Mouse (Mus musculus) frontal cortex, postnatal 25 days (tissue): ENCODE measurements around the gene Accs.

Experiments
- DNase-seq, 2 experiments: peaks; one replicate each; pipeline ENCODE4 v3.0.0; 2022; ENCODE audit warnings: low spot score in 2 of 2

Gene Accs

DNA sequence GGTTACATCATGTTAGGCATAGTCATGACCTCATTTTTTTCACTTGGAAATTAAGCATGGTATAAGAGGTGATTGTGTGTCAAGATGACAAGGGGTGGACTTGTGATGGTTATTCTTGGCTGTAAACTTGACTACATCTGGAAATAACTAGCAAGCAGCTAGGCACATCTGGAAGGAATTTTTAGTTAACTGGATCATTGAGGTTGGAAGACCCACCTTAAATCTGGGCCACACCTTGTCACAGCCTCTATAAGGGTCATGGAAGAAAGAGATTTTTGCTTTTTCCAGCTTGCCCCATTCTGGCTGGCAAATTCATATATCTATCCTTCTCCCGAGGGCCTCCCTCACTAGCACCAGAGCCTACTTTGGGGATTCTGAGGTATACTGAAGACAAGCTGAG, 1.6 kb upstream of the Accs start:
- DNase-seq: no peak

DNA sequence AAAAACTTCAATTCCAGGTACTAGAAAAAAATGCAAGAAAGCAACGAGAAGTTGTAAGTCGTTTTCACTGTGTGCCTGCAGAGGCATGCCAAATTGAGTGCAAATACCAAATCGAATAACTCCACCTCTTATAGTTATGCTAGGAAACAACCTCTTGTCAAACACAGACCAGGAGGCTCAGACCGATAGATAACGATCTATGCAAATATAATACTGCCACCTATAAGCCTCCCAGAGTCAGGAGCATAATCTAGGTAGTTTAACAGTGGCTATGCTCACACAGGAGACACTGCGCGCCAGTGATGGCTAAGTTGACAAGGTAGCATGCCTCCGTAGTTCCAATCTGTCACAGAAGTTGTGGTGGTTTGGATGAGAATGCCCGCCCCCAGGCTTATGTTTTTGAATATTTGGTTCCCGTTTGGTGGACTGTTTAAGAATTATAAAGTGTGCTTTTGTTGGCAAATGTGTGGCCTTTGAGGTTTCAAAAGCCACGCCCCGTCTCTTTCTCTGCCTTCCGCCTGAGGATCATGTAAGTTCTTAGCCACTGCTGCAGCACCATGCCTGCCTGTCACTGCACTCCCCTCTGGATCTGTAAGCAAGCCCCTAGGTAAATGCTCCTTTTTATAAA, 688 bp upstream of the Accs start:
- DNase-seq: no peak

DNA sequence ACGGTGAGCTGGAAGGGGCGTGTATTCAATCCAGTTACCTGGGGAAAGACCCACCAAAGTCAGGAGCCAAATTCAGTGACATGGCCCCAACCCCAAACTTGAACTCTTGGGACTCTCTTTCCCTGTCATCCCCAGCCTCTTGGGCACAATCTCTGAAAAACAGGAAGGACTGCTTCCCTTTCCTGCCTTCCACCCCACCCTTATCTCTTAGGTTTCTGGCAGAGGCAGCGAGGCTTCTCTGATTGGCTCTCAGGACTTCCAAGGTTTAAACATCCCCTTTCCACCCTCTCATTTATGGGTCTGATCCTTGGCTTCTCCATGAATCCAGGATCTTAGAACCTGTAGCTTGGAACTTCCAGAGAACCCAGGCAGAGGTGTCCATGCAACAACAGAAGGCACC, 8.4 kb downstream of the Accs start:
- no peak for DNase-seq

DNA sequence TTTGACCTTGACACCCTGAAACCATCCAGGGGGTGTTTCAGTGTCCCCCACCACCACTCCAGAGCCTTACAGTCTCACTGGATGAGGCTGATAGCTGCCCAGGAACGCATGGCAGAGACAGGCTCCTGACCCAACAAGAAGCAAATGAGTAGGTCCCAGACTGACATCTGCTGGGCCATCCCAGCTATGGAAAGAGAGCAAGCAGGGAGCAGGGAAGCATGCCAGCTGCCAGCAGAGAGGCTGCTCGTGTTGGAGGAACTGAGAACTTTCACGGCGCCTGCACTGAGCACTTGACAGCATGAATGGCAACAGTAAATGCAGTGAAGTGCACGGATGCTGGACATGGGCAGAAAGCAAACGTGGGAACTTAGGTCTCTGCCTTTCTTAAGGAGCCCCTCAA, 9.6 kb downstream of the Accs start:
- no peak for DNase-seq

GRCm38 (mm10) chr2:93838931-93839330, 10.8 kb downstream of the Accs start:
- no peak for DNase-seq

DNA sequence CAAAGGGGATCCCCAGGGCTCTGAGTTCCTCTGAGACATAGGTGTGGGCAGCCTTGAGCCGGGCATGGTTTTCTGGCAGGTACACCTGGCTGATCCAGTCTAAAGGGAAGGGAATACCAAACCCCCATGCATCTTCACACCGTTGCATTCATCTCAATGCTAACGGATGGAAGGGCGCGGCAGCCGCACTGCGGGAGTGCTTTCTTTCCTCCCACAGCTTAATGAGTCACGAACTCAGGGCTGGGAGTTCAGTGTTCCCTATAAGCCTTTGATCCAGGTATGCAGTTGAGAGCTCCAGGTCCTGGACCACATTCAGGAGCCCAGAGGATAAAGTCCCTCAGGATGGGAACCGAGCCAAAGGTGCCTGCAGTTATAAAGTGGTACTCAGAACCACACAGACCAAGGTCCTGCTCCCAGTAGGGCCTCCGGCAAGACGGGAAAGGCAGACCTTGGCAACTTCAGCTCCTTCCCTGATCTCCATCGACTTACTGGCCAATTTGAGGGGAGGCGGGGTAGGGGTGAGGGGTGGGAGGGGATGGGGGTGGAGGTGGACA, 13.4 kb downstream of the Accs start:
- DNase-seq: no peak

DNA sequence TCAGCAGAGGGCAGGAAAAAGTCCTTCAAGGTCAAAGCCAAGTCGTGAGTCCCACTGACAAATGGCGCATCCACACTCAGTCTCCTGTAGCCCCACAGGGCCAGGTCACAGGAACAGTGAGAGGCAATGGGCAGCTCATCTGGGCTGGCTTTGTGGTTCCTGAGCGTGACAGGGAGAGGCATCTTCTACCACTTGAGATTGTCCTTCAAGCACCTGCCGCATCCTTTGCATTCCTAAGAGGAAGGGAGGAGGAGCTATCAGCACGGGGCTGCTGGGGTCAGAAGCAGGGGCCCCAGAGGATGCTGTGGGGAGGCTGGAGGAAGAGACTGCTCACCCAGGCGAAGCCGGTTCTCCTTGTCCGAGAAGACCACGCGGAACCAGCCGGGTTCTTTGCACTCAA, 14.1 kb downstream of the Accs start:
- no peak for DNase-seq

DNA sequence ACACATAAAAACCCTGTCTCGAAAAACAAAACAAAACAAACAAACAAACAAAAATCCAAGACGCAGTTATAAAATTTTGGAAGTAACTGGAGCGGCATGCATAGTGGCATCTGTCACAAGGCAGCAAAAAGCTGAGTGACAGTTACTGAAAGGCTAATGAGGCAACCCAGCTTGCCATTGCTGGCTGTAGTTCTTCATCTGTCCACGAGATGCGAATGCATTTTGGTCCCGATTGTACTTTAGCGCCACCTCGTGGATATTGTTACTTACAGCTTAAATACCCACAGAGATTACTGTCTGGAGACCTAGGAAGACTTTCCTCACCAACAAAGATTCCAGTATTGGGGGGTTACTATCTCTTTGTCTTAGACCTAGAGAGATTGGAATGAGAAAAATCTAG, 26.2 kb downstream of the Accs start:
- no peak for DNase-seq

DNA sequence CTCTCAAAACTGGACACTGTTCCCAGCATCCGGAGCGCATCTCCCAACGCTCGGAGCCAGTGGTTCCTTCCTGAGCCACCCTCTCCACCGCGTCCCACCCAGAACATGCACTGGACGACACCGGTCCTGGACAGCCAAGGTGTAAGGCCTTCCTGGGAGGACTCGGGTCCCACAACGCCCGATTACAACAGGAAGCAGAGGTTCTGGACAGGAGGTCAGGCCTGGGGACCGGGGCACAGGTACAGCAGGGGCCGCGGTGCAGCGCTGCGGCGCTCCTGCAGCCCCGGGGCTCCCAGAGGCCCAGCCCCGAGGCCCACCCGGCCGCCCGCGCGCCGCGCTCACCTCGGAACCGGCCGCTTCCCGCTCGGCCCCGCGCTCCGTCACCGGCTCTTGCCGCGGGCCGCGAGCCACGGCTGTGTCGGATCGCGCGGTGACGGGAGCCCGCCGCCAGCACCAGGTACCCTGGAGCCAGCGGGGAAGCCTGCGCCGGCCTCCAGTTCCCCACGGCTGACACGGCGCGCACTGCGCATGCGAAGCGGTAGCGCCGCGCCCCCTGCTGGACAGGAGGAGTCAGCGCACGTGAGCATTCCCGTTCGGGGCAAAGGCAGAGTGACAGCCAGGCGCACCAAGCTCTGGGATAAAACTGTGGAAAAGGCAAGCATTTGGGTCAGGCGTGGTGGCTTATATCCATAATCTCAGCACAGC, 27.5 kb downstream of the Accs start, which contains the start of gene Ext2:
Ext2 (minus strand) TSS at position 524 of the 705 bp plus-strand sequence.
- peak; percentile 83 to 94 for DNase-seq

- DNase-seq: no peak
Measured at GRCm38 (mm10) chr2:93817791-93818190, 32.0 kb downstream of the Accs start.

DNA sequence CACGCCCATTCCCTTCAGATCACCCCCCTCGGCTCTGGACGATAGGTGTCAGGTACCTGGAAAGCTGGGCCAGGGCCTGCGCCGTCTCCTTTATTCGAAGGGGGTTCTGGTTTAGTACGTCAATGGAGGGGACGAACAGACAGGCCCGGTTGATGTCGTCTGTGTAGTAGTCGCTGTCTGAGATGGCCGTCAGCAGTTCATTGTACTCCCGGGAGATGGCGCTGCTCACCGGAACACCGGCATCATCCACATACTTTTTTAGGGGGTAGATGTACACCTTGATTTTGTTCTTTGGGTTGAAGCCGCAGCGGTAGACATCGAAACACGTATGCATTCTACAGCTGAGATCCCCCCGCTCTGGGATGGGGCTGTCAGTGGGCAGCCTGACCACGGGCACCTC, 36.4 kb downstream of the Accs start:
- no peak for DNase-seq

GRCm38 (mm10) chr2:93811812-93812211, 37.9 kb downstream of the Accs start:
- DNase-seq: no peak

- DNase-seq: no peak
Measured at GRCm38 (mm10) chr2:93809931-93810330, 39.8 kb downstream of the Accs start.

DNA sequence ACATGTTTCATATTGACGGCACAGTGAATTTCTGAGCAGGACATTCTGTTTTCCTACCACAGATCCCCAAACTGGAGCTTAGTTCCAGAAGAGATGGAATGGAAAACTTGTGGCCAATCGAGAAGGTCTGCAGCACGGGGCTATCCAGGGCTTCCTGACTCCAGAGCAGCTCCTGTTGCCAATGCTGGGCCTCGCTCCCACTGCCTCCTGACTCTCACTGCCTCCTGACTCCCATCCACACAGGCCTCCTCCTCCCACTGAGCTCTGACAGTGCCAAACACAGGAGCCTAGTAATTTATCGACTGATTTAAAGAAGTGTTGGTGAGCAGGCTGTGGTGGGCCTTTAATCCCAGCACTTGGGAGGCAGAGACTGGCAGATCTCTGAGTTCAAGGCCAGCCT, 41.7 kb downstream of the Accs start:
- no peak for DNase-seq

DNA sequence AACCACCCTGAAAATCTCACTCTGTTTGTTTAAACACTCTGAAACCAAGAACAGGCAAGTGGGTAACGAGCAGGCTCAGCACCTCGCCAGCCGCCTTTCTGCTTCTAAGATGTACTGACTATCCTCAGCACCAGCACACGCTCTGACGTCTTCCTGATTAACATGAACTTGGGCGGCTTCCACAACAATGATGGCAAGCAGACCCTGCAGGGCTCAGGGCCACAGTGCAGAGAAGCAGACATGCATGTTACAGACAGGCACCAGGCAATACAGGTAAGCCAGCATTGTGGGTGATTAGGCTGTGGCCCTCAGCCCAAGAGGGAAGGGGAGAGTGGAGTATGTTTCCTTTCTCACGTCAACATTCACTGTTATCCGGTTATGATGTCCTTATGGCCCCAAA, 42.3 kb downstream of the Accs start:
- no peak for DNase-seq

- DNase-seq: no peak
Measured at GRCm38 (mm10) chr2:93806487-93807201, 43.1 kb downstream of the Accs start.

DNA sequence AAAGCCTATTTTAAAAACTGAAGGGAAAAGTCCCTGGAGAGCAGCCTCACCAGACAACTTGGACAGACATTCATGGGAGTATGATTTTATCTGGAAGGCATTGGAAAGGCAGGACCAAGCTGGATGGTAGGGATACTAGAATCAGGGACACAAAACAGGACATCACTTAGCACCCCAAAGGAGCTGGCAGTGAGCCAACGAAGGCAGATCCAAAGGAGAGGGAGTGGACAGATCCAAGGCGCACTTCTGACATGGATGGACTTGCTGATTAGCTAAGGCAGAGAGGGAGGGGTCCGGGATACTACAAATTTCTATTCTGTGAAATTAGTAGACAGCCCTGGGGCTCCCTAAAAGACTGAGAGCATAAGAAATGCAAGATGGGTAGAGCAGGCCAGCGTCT, 44.2 kb downstream of the Accs start:
- DNase-seq: no peak

- DNase-seq: no peak
Measured at GRCm38 (mm10) chr2:93805066-93805465, 44.7 kb downstream of the Accs start.

DNA sequence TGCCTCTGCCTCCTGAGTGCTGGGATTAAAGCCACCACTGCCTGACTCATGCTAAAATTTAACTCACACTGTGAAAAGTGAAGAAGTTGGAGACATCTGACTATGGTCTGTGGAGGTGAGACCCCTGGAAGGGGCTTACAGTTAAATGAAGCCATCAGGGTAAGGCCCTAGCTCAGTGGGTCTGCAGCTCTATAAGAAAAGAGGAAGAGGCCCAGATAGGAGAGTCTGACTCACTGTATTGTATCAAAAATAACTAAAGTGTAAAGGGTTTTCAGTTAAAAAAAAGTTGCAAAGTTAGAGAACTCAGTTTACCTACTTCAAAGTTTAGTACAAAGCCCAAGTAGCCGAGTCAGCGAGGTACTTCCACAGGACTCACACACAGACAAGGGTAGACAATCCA, 46.8 kb downstream of the Accs start:
- no peak for DNase-seq

DNA sequence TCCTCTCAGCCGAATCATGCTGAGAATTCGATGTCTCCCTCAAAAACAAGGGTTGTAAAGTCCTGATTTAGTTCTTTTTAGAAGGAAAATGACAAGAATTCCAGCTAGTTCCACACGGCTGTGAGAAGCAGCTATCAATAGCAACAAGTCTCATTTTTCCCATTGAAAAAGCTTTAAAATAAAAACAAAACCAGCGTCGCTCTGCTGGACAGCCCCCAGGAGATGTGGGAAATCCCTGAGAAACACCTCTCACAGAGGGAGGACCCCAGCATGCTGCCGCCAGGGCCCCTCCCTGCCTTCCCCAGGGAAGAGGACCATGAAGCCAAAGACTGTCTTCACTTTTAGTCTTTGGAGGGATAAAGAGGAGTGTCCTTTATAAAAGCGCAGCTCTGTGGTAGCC, 48.6 kb downstream of the Accs start:
- no peak for DNase-seq

- DNase-seq: no peak
Measured at GRCm38 (mm10) chr2:93797162-93797795, 52.5 kb downstream of the Accs start.

DNA sequence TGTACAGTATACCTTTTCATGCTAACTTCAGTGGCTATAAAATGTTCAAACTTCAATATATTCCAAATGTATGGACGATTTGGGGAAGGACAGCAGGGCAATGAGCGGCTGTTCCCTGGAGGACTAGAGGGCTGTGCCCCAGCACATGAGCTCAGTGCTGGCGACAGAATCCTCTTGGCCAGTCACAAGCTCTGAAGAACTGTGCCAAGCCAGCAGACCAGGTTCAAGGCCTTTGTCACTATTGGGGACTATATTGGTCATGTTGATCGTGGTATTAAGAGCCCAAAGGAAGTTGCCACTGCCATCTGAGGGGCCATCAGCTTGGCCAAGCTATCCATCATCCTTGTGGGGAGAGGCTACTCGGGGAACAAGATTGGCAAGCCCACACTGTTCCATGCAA, 55.4 kb downstream of the Accs start:
- DNase-seq: no peak
